Mouse (Mus musculus) left cerebral cortex, postnatal 36 days (tissue): ENCODE measurements around the gene Nox4. TPM values are rescaled to one million over a fixed set of nuclear protein-coding genes. Genes with fewer than 3 reads are reported as not detected.
A peak's percentile ranks its signal among the peaks of the same experiment; 100 is the strongest.

Experiments used
- DNase-seq, 2 experiments: peaks; one replicate each; pipeline ENCODE4 v3.0.0; 2021 to 2022; ENCODE audit warnings: low spot score in 2 of 2, mixed read lengths in 1 of 2
- intact Hi-C: fragments of 180-260 bp; cut with DNase I; formaldehyde crosslinking; loops from one replicate; pipeline ENCODE4 v1.15.1; 2025
- total RNA-seq, 2 experiments: library from RNA; stranded (reverse); gene quantifications; 2 replicates each; pipeline ENCODE4 v1.2.3; 2021

Nox4 gene
- total RNA-seq: under 1 TPM; 0.11 to 0.12 TPM

DNA sequence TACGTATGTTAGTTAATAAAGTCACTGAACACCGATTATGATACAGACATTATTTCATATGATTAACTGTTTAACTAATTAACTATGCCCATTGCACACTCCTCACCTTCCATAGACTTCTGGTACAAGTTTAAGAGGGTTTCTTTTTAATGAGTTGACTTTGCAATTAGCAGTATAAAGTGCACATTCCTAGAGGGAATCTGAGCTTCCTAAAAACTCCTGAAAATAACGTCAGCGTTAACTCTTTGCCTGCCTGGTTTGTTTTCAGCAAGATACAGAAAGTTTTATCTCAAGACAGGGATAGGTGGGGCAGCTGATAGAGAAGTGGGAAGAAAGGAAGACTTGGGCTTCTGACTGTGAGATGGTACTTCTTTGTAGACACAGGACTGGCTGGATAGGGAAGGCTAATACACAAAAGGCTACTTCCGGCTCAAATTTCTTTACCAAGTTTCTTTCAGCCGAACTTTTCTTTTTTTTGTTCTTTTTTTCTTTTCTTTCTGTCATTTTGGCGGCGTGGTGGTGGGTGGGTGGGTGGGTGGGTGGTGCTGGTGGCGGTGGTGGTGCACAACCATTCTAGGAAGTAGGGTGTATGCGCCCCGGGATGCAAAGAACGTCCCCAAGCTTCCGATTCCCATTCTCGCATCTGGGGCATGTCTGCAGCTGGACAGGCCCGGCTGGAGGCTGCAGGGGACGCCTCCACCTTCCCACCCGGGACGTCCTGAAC is at the start of gene Nox4:
Gene Nox4, plus strand, starts transcription at position 241 of the 724 bp plus-strand sequence.
- DNase-seq: no peak
- intact Hi-C loops: no loop called here

GRCm38 (mm10) chr7:87204751-87205150 is 41.1 kb upstream of the Nox4 start:
- DNase-seq: no peak
- intact Hi-C loops: no loop called here

GRCm38 (mm10) chr7:87221712-87222111 is 24.2 kb upstream of the Nox4 start:
- no peak for DNase-seq
- intact Hi-C loops: no loop called here

DNA sequence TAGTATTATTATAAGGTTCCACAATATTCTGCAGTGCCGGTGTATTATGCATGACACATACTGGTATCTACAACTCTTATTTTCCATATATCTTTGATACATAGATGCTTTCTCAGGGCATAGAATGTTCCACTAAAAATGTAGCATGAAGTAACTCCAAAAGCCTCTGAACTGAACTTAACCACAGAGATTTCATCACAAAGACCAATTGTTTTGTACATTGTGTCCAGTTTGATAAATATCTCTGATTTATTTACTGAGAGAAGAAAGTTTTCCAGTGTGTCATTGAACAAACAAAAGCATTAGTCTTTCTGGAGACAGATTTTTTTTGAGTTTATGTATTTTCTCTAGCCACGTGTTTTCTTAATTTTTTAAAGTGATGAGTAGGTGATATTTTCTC is 23.1 kb upstream of the Nox4 start:
- DNase-seq: no peak
- intact Hi-C loops: no loop called here

DNA sequence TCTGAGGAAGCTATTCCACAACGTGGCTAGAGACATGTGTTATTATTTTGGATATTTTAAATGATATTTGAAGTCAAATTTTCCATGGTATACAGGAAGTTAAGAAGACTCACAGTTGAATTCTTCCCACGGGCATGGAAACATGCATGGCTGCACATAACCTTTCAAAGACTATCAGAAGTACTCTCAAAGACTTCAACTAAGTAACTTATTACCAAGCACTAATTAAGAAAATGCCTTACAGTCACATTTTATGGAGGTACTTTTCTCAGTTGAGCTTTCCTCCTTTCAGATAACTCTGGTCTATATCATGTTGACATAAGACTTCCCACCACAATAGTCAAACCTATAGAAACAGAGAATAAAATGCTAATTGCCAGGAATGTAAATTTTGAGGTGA is 20.3 kb upstream of the Nox4 start:
- DNase-seq: no peak
- intact Hi-C loops: no loop called here

GRCm38 (mm10) chr7:87227051-87227948 is 18.6 kb upstream of the Nox4 start:
- intact Hi-C loops: no loop called here
- DNase-seq: no peak

- intact Hi-C loops: no loop called here
- no peak for DNase-seq
Measured at GRCm38 (mm10) chr7:87229502-87229901, 16.4 kb upstream of the Nox4 start.

- intact Hi-C loops: no loop called here
- no peak for DNase-seq
Measured at GRCm38 (mm10) chr7:87241139-87241538, 4.8 kb upstream of the Nox4 start.

GRCm38 (mm10) chr7:87246580-87246934 is 661 bp downstream of the Nox4 start:
- peak in 1 of 2 experiments; percentile 3 for DNase-seq
- intact Hi-C loops: no loop called here

DNA sequence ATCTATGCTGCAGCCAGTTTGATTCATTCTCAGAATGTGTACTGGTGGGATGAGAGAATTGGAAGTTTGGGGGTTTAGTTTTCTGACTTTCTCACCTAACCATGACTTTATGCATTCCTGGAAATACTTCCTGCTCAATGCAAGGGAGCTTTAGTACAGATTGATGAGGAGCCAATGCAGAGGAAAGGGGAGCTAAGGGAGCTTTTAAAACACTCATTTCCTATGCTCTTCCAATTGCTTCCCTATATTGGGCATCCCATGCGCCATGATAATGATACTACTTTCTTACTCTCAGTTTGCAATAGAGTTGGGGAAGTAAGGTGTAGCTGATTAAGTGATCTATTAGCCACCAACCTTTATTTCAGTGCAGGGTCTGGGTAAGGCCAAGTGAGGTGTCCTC is 1.0 kb downstream of the Nox4 start:
- no peak for DNase-seq
- intact Hi-C loops: no loop called here

- DNase-seq: no peak
- intact Hi-C loops: no loop called here
Measured at GRCm38 (mm10) chr7:87247926-87248325, 2.0 kb downstream of the Nox4 start.

DNA sequence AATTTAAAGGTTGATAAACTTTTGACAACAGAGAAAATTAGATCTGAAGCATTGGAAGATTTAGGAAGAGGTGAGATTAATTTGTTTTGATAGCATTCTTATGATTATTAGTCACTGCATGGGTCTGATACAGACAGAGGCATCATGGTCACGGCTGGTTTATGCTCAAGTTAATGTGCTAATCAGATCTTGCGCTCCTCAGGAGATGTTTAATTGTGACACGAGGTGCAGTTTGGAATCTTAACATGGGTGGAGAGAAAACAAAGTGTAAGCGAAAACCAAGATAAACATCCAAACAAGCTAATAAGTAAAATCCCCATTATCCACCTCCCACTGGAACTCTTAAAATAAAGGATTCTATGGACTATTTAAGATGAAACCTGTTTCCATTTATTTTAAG is 6.2 kb downstream of the Nox4 start:
- no peak for DNase-seq
- intact Hi-C loops: no loop called here

DNA sequence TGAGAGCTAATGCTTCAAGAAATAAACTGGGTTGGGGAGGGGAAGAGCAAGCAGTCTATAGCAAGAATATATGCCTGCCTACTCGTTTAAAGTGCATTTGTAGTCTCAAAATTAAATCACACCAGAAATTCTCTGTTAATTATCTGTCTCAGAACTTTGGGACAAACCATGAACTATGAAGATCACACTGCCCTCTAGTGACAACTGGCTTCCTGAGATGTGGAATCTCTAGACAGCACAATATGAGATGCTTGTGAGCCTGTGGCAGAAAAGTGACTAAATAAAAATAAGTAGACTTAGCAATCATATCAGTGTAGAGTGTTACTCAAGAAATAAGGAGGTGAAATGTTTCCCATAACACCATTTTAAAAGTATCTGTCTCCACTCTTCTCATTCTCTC is 31.3 kb downstream of the Nox4 start:
- DNase-seq: peak in 1 of 2 experiments; percentile 9
- intact Hi-C loops: no loop called here

DNA sequence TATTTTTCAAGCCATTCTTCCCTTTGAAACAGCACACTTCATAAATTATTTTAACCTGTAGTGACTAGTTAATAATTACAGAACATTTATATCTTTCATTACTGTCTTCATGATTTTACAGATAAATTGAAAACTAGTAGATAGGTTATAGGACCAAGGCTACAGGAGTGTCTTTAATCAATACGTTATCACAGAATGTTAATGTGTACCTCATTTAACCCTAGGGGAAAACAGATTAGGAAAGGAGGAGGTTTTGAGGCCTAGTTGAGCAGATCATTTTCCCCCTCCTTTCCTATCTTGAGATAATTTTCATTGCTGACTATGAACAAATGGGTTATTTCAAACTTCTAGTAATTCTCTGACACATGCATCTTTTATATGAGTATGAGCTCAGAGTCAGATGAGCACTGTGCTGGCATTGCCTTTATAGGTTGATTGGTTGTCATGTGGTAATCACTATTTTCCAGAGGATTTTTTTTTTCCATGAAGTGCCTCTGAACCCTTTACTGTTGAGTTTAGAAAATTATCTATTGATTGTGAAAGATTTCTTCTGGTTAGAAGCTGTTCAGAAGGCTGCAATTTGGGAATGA is 57.9 kb downstream of the Nox4 start:
- intact Hi-C loops: no loop called here
- DNase-seq: no peak

- no peak for DNase-seq
Measured at GRCm38 (mm10) chr7:87321571-87321970, 75.7 kb downstream of the Nox4 start.

GRCm38 (mm10) chr7:87322085-87322484 is 76.2 kb downstream of the Nox4 start:
- intact Hi-C loops: no loop called here
- DNase-seq: no peak

More at GRCm38 (mm10) chr7:87321571-87321970, 75.7 kb downstream of the Nox4 start:
- intact Hi-C loops: no loop called here

GRCm38 (mm10) chr7:87330782-87331558 is 85.1 kb downstream of the Nox4 start:
- intact Hi-C loops: no loop called here
- no peak for DNase-seq

DNA sequence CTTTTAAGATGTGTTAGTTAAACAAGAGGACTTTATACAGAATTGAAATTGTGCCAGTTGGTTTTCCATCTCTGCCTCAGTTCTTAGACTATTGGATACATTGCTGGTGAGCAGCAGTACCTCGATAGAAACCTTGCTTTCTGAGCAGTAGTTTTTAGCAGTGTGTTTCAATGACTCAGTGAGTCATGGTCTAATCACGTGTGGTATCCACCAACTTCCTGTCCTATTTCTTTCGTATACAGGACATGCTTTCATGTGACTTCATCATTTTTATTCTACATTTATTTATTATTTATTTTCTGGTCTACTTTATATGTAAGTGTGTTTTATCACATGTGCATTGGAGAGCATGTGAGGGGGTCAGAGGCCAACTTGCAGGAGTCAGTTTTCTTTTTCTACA is 99.7 kb downstream of the Nox4 start:
- intact Hi-C loops: no loop called here
- no peak for DNase-seq

- intact Hi-C loops: no loop called here
- DNase-seq: no peak
Measured at GRCm38 (mm10) chr7:87352818-87353217, 106.9 kb downstream of the Nox4 start.

DNA sequence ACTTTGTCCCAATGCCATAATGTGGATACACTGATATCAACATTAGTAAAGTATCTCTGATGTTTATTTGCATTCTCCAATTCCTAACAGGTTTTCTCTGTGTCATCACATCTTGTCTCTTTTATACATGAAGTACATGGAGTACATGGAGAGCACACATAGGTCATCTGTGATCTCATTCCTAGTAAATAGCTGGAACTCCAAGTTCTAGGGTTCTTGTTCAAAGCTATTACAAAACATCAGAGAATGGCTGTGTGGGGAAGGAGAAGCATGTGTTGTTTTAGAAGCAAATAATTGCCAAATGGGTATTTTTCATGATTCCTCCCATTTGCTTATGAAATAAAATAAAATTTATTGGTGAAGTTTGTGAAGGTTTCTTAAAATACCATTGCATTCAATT is 121.9 kb downstream of the Nox4 start:
- no peak for DNase-seq
- intact Hi-C loops: no loop called here
